Mouse (Mus musculus) B cell, adult 2 months (primary cell): ENCODE measurements around the gene Bank1.

Experiments
- DNase-seq, 2 experiments: peaks; one replicate each; pipeline ENCODE4 v3.0.0; 2022

The Bank1 gene

DNA sequence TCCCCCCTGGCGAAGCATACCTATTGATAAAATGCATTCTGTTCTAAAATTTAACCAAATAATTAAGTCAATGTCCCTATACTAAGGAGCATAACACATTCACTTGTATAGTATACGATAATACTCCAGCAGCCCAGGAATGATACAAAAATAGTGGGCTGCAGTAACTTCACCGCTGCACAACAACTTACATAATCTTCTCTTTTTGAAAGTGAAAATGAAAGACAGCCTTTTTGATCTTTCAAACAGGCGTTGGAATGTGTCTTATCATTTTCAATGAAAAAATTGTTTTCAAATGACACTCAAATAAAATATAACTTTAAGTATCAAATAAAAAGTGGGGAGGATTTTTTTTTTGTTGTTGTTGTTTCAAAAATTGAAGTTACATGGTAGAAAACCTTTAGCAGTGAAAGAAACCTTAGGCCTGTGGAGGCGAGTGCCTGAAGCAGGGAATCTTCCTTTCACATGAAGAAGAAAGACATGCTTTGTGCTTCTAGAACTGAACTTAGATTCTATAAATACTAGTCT lies 224.8 kb downstream of the Bank1 start:
- no peak for DNase-seq

DNA sequence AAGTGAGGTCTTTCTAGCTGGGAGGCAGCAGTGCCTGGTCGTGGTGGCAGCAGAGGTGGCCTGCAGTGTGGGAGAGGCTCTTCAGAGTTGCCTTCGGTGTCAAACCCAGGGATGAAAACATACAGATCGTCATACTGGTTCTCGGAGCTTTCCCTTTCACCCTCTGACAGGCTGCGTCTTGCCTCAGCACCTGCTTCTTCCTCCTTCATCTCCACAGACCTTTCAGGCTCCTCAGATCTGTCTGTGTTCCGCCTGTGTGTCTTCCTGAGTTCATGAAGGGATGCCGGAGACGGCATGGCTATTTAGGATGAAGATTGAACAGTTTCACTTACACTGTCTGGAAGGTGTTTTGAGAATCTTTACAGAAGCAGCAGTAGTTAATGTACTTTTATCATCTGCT lies 225.6 kb downstream of the Bank1 start:
- no peak for DNase-seq

DNA sequence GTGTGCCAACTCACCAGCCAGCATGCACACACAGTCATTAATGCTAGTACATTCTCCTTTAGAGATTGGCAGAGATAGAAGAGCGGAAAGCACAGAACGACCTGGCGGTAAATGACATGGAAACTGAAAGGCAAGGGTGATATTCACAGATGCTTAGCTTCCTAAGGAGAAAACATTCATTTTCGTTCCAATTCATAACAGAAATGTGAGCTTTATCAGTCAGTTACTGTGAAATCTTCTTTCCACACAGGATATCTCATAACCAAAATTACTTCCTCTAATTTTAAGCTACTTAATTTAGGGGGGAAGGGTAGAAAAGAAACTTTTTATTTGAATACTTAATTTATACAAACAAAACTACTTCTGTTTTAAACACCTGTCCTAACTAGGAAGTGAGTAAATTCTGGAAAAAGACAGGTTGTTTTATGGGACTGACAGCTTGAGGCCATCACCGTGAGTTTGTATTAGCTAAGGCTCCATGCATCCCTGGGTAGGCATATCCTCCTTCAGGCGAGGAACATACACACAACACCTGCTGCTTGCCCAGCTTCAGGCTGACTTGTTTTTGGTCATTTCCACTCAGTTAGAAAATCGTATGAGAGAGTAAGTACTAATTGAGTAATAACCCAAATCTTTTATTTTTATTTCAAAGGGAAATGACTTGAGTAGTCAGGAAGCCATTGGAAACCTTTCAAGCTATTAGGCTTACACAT lies 238.8 kb downstream of the Bank1 start:
- DNase-seq, result peak; percentile 14 to 24

DNA sequence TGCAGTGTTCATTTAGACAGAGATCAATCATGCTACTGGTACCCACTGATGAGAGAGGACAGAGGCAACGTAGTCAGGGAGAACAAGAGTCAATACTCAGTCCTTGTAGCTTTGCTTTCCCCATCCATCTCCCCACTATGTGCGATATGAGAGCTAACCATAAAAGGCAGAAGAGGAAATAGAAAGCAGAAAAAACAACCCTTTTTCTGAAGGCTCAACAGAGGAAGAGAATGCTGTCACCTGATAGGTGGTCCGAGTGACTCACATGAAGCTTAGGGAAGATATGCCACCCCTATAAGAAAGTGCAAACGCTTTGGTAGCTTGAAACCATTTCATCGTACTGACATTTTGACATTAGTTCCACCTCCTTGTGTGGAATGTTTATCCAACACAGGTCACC lies 239.4 kb downstream of the Bank1 start:
- DNase-seq, result peak in 1 of 2 experiments; percentile 9

DNA sequence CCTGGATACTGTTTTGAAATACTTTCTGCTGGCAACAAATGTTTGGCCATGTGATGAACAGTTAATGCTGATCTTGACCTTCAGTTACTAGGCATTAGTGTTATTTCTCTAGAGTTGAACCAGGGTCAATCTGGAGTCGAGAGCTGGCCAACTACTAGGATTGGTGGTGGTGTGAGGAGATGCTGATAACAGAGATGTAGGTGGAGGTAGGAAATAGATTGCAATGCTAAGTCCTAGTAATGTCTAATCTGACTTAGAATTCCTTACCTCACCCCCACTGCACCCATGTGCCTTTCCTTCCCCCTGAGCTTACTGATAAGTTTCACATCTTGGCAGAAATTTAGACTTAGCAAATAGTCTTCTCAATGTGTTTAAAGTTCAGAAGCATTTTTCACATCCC lies 240.8 kb downstream of the Bank1 start:
- no peak for DNase-seq

DNA sequence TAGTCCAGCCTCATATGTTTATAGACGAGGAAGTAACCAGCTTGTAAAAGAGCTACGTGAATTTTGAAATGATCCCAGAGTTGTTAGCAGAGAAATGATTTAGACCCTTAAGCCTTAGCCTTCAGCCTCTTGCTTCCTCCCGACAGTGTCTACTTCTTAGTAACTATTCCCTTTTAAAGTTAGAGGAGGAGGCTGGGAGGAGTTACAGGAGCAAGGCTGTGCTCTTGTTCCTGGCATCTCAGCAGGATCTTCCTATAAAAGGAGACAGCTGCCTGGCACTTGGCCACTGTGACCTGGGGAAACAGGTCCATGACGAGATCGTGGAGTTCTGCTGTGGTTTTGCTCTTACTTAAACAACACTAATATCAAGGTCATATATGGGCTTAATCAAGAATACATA lies 241.8 kb downstream of the Bank1 start:
- no peak for DNase-seq

DNA sequence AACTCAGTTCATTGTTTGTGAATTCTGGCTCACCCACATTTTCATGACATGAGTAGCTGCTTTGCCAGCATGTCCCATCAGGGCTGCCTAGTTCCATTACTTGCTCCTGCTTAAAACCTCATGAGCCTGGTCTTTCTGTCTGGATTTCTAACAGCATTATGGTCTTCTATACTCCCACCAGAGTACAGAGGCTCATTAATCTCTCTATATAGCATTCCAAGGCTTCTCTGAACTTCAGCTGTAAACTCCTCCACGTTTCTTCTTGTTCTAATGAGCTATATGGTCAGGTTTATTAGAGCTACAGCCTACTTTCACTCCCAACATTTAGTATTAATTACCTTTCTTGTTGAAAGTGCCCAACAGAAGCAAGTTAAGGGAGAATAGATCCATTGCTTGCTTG lies 244.6 kb downstream of the Bank1 start:
- DNase-seq, result no peak

DNA sequence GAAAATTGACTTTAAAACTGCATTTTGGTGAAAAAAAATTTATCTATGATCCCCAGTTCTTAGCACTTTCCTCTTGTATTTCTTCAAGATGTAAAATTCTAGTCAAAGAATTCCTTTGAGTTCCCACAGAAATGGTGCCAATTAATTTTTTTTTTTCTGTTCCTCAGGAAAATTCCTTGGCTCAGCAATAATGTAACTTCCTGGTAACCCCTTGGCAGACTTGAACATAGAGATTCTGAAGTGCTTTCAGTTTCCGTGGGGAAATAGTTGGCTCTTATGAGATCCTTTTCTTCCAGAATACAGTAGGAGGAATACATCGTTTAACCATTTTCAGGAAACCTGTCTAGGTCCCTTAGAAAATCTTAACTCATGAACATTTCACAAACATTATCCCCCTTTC lies 247.3 kb downstream of the Bank1 start:
- no peak for DNase-seq

DNA sequence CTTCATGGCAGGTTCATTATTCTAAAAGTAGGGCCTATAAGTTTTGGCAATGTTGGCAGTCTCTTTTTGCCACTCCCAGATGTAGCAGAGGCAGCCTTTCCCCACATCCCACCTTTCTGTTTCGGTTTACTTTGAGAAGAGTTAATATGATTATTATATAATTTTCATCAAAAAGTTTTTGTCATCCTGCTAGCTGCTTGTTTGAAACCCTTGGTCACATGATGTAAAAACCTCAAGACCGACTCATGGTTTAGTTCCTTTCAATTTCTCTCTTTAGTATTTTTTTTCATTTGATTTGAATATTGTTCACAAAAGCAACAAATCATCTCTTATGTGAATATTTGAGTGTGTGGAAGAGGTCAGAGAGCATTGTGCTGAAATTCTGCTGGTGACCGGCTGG lies 255.5 kb downstream of the Bank1 start:
- DNase-seq, result no peak

DNA sequence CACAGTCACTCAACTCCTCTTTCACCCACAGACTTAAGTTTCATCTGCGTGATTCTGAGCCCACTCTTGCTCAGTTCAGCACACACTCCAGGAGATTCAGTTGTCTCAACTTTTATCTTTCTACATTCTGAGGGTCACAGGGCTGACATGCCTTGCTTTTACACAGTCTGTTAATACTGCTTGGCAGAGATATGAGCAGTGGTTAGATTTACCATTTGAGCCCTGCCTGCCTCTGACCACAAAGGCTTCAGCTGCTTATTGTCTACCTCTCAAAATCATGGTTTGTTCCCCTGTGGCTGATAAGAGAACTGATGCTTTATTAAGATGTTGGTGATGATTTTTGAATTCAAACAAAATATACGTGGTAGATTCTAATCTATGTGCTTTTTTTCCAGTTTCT lies 264.0 kb downstream of the Bank1 start:
- DNase-seq, result no peak

DNA sequence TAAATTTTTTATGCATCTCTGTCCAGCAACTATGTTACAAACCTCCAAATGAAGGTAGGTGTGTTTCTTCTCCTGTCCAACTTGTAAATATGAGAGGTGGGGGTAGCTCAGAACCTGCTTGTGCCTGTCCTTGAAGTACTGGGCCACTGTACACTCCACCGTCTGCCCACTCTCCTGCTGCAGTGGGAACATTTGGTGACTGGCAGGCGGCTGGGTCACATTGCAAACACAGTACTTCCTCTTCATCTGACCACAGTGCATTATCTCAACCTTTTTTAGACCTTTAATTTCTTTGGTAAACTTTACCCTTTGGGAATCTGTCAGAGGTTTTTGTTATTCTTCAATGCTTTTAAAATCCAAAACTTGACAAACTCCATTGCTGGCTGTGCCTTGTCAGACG lies 275.2 kb downstream of the Bank1 start:
- DNase-seq, result no peak

DNA sequence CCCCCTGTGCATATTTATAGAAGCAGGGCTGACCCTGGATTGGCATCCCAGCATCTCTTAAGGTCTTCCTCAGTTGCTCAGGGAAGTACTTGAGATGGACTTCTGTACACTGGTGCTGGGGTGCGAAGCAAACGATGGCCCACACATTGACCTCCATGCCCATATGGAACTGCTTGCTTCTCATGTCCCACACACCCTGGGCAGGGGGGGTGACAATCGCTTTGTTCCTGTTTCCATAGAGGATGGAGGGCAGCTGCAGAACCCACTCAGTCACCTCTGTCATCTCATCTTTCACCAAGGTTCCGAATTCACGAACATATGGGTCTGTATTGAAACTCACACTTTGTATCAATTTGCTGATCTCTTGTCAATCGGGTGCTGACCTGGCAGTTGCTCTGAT lies 275.7 kb downstream of the Bank1 start:
- DNase-seq, result no peak

DNA sequence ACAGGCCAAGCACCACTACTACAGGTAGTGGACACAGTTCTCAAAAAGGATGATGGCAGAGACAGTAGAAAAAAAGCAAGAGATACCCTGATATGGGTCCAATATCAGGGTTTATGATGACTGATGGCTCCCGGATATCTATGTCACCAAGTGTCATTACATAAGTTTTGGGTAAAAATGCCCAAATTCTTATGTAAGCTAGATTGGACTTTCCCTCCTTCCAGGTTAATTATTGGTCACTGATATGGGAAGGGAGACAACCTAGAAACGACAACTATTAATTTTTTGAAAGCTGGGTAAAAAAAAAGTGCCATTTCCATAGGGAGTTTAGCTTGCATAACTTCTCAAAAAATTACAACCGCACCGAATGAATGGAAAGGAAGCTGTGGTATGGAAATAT lies 277.8 kb downstream of the Bank1 start:
- DNase-seq, result no peak

DNA sequence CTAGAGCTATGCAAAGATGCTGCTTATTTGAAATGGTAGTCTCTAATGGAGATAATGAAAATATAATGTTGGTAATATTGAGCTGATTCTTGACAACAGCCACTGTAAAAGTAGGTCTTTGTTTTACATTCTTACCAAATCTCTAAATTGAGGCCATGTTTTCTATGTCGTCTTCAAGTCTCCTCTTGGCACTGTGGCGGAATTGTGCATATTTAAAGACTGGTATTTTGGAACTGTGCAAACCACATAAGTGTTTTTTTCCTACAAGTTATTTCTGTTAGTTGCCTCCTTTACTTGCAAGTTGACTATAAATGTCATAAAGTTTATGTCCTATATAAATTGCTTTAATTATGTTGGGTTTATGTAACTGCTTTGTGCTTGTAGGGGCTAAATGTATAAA lies 280.5 kb downstream of the Bank1 start:
- DNase-seq, result no peak

DNA sequence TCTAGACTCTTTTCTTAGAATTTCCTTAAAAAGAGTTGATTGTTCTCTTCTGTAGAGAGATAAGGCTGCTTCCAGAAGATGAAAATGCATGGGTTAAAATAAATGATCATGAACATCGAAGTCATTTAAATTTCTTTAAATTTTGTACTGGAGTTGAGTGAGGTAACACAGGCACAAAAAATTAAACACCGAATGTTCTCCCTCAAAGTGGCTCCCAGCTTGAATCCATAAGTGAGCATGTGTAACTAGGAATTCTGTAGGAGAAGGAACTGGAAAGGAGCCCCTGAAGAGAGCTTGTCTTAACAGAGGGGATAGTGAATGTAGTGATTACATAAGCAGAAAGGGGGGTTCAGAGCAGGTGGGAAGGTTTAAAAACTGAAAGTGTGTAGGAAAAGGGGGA lies 285.8 kb downstream of the Bank1 start:
- DNase-seq, result no peak

DNA sequence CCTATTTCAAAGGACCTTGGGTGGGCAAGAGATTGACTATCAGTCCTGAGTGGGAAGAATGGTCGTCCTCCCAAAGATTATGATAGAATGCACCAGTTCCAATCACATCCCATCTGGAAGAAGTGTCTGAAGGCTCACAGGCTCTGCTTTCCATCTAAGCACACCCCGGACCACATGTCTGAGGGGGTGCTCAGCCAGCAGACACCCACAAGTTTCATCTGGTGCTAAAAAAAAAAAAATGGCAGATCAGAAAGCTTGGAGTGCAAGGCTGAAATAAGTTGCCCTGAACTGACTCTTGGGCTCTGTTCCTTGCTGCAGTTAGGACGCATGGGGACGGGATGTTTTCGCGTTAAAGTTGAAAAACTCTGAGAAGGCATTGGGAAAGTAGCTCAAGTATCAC lies 286.4 kb downstream of the Bank1 start:
- DNase-seq, result no peak

DNA sequence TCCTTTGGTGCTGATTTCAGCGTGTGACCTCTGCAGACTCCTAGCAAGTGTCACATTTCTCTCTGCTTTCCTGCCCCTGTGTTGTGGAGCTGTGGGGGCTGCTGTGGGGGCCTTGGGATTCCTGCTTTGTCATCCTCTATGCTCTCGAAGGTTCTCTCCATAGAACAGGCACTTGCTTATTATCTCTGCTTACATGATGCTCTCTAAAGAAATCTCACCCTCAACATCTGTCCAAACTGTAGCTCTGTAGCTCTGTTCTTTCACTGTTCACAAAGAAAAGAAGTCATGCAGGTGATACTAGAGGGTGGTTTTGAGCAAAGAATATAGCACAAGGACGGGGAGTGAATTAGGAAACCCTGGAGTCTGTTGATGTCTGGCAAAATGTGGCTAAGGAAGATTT lies 288.6 kb downstream of the Bank1 start:
- no peak for DNase-seq

DNA sequence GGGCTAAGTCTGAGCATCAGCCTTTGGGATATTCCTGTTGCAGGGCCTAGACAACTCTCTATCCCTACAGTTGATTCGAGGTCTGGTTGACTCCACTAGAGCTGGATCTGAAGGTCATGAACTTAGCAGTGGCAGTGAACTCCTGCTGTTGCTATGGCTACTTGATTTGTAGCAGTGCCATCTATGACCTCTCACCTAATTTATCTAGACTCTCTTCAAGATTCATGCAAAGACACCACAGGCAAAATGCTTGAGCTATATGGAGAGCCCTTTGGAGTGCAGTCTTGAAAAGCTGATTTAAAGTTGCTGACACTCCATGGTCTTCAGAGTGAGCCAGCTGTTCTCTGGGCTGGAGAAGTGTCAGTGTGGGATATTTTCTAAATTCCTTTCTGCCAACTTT lies 290.1 kb downstream of the Bank1 start:
- no peak for DNase-seq

DNA sequence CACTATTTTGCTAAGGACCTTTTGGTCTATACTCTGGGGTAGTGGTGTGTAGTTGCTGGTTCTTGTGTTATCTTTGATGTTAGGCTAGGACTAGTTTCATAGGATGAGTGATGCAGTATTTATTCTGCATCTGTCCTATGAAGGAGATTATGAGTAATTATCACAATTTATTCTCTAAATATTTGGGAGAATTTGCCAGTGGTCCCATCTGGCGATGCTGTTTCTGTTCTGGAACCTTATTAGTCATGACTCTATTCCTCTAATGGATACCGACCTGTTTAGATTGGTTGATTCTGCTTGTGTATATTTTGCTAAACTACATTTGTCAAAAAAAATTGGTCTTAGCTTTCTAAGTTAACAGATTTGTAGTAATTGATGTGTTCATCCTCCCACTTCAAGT lies 301.0 kb downstream of the Bank1 start:
- no peak for DNase-seq

DNA sequence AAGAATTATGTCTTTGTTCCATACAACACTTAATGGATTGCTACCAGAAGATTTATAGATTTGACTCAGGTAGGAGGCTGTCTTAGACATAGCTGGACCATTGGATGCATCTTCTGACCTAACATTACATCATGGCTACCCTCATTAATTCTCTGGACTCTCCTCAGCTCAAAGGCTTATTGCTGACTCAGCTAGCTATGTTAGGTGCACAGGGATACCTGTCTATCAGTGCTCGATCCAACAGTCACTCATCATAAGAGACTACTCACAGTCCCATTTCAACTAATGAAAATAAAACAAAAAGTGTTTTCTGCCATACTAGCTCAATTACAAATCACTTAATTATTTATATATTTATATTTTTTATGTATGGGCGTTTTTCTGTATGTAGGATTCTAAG lies 308.3 kb downstream of the Bank1 start:
- DNase-seq, result no peak

DNA sequence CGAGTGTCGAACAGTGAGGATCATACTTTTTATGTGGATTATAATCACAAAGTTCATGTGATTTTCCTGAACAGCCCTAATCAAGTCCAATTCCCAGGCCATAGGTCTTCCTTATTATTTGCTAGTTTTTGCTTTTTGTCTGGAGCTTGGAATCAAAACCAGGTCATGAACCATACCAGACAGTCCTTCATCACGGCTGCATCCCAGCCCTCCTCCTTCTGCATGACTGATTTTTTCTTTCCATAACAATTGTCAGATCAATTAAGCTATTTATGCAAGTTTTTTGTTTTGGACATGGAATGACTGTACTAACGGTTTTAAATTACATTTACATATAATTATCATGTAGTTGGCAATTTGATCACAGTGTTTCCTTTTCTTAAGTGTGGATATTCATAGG lies 315.2 kb downstream of the Bank1 start:
- no peak for DNase-seq

DNA sequence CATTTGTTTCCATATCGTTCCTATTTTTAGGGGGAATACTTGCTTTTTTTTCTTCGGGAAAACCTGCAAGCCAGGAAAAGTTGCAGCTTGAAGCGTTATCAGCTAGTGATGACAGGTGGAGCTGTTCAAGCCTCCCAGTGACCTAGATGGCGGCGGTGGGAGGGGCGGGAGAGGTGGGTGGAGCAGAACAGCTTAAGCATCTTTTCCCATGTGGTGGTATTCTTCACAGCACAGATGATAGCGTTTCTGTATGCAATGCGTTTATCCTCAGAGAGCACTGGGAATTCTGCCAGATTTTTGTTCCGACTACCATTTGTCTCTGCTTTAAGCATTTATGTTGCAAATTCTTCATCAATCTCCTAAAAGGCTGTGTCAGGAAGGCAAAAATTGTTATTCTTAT lies 318.0 kb downstream of the Bank1 start:
- DNase-seq, result no peak

DNA sequence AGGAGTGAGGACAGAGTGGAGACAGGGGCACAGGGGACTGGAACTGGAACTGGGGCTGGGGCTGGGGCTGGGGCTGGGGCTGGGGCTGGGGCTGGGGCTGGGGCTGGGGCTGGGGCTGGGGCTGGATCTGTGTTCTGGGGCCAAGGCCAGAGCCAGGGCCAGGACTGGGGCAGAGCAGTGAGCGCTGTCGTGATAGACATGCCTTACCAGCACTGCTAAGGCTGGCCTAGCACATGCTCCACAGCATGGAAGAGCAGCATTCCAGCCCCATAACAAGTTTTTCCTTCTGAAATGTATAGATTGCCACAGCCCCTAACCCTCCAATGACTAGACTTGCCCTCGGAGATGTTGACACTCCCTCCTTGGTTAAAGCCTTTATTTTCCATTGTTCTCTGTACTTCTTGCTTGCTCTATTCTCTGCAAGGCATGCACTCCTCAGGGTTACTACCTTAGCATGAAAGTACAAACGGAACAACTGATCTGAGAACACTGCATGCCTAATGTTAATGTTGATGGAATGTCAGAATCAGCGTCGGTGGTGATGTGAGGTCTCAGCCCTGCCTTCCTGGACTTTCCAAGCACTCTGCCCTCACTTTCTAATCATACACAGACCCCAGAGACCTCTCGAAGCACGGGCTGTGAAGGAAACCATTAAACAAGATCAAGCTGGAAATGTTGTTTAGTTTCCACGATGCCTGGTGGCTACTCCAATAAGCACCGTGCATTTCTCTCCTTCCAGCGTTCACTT lies 318.6 kb downstream of the Bank1 start:
- DNase-seq, result no peak
